ENCODE assay signal across 10 mouse cellular contexts in genomic region chr9:40859196-40859595, GRCm38 (mm10). TPM values are rescaled to one million over a fixed set of nuclear protein-coding genes. Genes with fewer than 3 reads are reported as not detected.
A peak's percentile ranks its signal among the peaks of the same experiment; 100 is the strongest.
DNase-seq lines count a peak whose midpoint lies in the region; ATAC-seq and TF ChIP-seq lines count a peak whose summit lies in the region.
"Had no signal": no experiment of that assay in that cellular context is flagged by ENCODE, and none has a peak within 500 bp of the region (broad histone marks: within the 10 kb centered on the region; RNA-seq: fewer than 3 reads in every experiment).

No protein-coding gene starts in this region.

- no peak for DNase-seq in left cerebral cortex, adult 2 months (ENCODE audit: extremely low spot score in 1 of 2, low spot score in 2 of 2)
- DNase-seq in left cerebral cortex, adult 9 months (ENCODE audit: low spot score in 2 of 2): no peak
- peak; percentile 8 for DNase-seq in embryonic facial prominence, embryonic 14.5 days (ENCODE audit: low spot score)
- DNase-seq in gastrocnemius, postnatal 14 days: no peak
- no peak for DNase-seq in layer of hippocampus, adult 8-10 months (ENCODE audit: low spot score in 2 of 2)
- DNase-seq in ovary, postnatal 10 days (ENCODE audit: low spot score): no peak
- DNase-seq: lung, postnatal 10 days had no signal

- H3K9me3 ChIP-seq in embryonic facial prominence, embryonic 14.5 days (ENCODE audit: control insufficient read depth, low read length): no peaks in the 10 kb centered on the region
- H3K9me3 ChIP-seq in intestine, embryonic 16.5 days (ENCODE audit: control insufficient read depth, low read length): no peaks in the 10 kb centered on the region
- H3K9me3 ChIP-seq in neural tube, embryonic 15.5 days (replicated peaks): no peaks in the 10 kb centered on the region

- intact Hi-C loops in left cerebral cortex, adult 2 months (cut with DNase I): no loop called here
- intact Hi-C loops in gastrocnemius, postnatal 14 days (cut with DNase I; ENCODE audit: low total_unique reads): no loop called here

- peak overlapping the region; percentile 41 for H3K4me3 ChIP-seq in left cerebral cortex, adult 2 months
- peak overlapping the region; percentile 36 for H3K4me3 ChIP-seq in embryonic facial prominence, embryonic 14.5 days (ENCODE audit: low read depth, low read length)
- 0 out of 2 replicates have a peak overlapping the region, but pooled peaks have one; percentile 32 for H3K4me3 ChIP-seq in intestine, embryonic 16.5 days (ENCODE audit: low read length)
- H3K4me3 ChIP-seq in neural tube, embryonic 15.5 days (replicated peaks): peak overlapping the region; percentile 34

- peak overlapping the region; percentile 58 for H3K4me2 ChIP-seq in embryonic facial prominence, embryonic 14.5 days (ENCODE audit: low read depth, low read length)
- H3K4me2 ChIP-seq in intestine, embryonic 16.5 days (ENCODE audit: low read depth, low read length): peak overlapping the region; percentile 53
- H3K4me2 ChIP-seq in neural tube, embryonic 15.5 days: peak overlapping the region; percentile 66

- H3K27me3 ChIP-seq in embryonic facial prominence, embryonic 14.5 days (replicated peaks; ENCODE audit: control insufficient read depth, insufficient read depth, low read length): peaks cover 31% of the 10 kb centered on the region
- 0 out of 2 replicates have a peak, but pooled peaks cover 8% of the 10 kb centered on the region for H3K27me3 ChIP-seq in intestine, embryonic 16.5 days (replicated peaks; ENCODE audit: control insufficient read depth, insufficient read depth, low read length)
- peaks cover 20% of the 10 kb centered on the region for H3K27me3 ChIP-seq in neural tube, embryonic 15.5 days (replicated peaks)

- TF ChIP-seq CTCF in left cerebral cortex, adult 2 months (IDR thresholded peaks at IDR 0.05): no peak

- no peak for ATAC-seq in embryonic facial prominence, embryonic 14.5 days (ENCODE audit: low read depth)
- no peak for ATAC-seq in intestine, embryonic 16.5 days
- ATAC-seq in neural tube, embryonic 15.5 days (ENCODE audit: low FRiP score): 0 out of 2 replicates have a peak, but pooled peaks have one; percentile 45
- ATAC-seq: Patski had no signal

- H3K27ac ChIP-seq in left cerebral cortex, adult 2 months: no peak overlapping the region
- no peak overlapping the region for H3K27ac ChIP-seq in embryonic facial prominence, embryonic 14.5 days (replicated peaks; ENCODE audit: low read depth, low read length)
- H3K27ac ChIP-seq in intestine, embryonic 16.5 days (ENCODE audit: low read length): no peak overlapping the region
- no peak overlapping the region for H3K27ac ChIP-seq in neural tube, embryonic 15.5 days (replicated peaks)

- 0 out of 2 replicates have a peak overlapping the region, but pooled peaks have one; percentile 28 for H3K9ac ChIP-seq in embryonic facial prominence, embryonic 14.5 days (ENCODE audit: low read depth, low read length)
- H3K9ac ChIP-seq in intestine, embryonic 16.5 days (ENCODE audit: low read depth, low read length): no peak overlapping the region
- H3K9ac ChIP-seq in neural tube, embryonic 15.5 days (replicated peaks): no peak overlapping the region

- WGBS in embryonic facial prominence, embryonic 14.5 days: 7% methylated on average over 9 of the region's 9 CpGs
- WGBS in intestine, embryonic 16.5 days: 10% methylated on average over 9 of the region's 9 CpGs
- WGBS in neural tube, embryonic 15.5 days: 8% methylated on average over 9 of the region's 9 CpGs

- H3K36me3 ChIP-seq in embryonic facial prominence, embryonic 14.5 days (ENCODE audit: control insufficient read depth, insufficient read depth, low read length): no peaks in the 10 kb centered on the region
- H3K36me3 ChIP-seq in intestine, embryonic 16.5 days (ENCODE audit: control insufficient read depth, insufficient read depth, low read length): no peaks in the 10 kb centered on the region
- no peaks in the 10 kb centered on the region for H3K36me3 ChIP-seq in neural tube, embryonic 15.5 days

- H3K4me1 ChIP-seq in embryonic facial prominence, embryonic 14.5 days (ENCODE audit: control insufficient read depth, insufficient read depth, low read length): no peaks in the 10 kb centered on the region
- no peaks in the 10 kb centered on the region for H3K4me1 ChIP-seq in intestine, embryonic 16.5 days (ENCODE audit: control insufficient read depth, insufficient read depth, low read length)
- peaks cover 8% of the 10 kb centered on the region for H3K4me1 ChIP-seq in neural tube, embryonic 15.5 days

RNA-seq across cellular contexts. Expression of gene Bsx, which starts 14.7 kb away (rescaled TPM):
- total RNA-seq in left cerebral cortex, adult 2 months (2021): not detected
- polyA plus RNA-seq in embryonic facial prominence, embryonic 14.5 days (2014; fragmentation: Nextera tagmentation; extraction: Ambion mirVana): not detected in 2 replicates
- polyA plus RNA-seq in intestine, embryonic 16.5 days (2015; fragmentation: Nextera tagmentation; extraction: Ambion mirVana): not detected in 2 replicates
- polyA plus RNA-seq in neural tube, embryonic 15.5 days (2015; fragmentation: Nextera tagmentation; extraction: Ambion mirVana): not detected in 2 replicates
- not detected for total RNA-seq in gastrocnemius, postnatal 14 days (2021)
- not detected for total RNA-seq in layer of hippocampus, adult 8-10 months (2022)
- polyA plus RNA-seq: Patski had no signal

RNA-seq across cellular contexts. Expression of gene Hspa8, which starts 58.4 kb away (rescaled TPM):
- 1,000 to 10,000 TPM; 2,321 to 2,378 TPM for total RNA-seq in left cerebral cortex, adult 2 months (2021)
- 2,298 and 2,577 TPM in 2 replicates for polyA plus RNA-seq in embryonic facial prominence, embryonic 14.5 days (2014; fragmentation: Nextera tagmentation; extraction: Ambion mirVana)
- polyA plus RNA-seq in intestine, embryonic 16.5 days (2015; fragmentation: Nextera tagmentation; extraction: Ambion mirVana): 2,348 and 2,439 TPM in 2 replicates
- 3,055 and 3,120 TPM in 2 replicates for polyA plus RNA-seq in neural tube, embryonic 15.5 days (2015; fragmentation: Nextera tagmentation; extraction: Ambion mirVana)
- total RNA-seq in gastrocnemius, postnatal 14 days (2021): 1,000 to 10,000 TPM in 1 of 2 experiments, 100 to 1,000 TPM in 1; 949 to 1,245 TPM
- 1,000 to 10,000 TPM; 1,628 to 2,341 (median 2,100) TPM for total RNA-seq in layer of hippocampus, adult 8-10 months (2022)
